Mouse (Mus musculus): ENCODE results near the gene Asic1.

GRCm38 (mm10) chr15:99662371-99662770, 7.8 kb upstream of the Asic1 start:
- TF ChIP-seq MYOD1 (IDR thresholded peaks at IDR 0.05; ENCODE audit: control insufficient read depth in 1 of 3, insufficient read length in 2 of 3, low read depth in 2 of 3) (no peak), POLR2A (IDR thresholded peaks at IDR 0.05; ENCODE audit: insufficient read length, low read depth) (no peak), MAX (IDR thresholded peaks at IDR 0.05; ENCODE audit: low read depth) (no peak)

Measured in myocyte (in vitro differentiated cells).